Mouse (Mus musculus) stomach, embryonic 14.5 days (tissue): ENCODE measurements around the gene Wrap53. TPM values are rescaled to one million over a fixed set of nuclear protein-coding genes. Genes with fewer than 3 reads are reported as not detected.

ENCODE experiments used
- ATAC-seq: fragments of 200-750 bp; cut with Nextera tagmentation; 2 replicates; pipeline ENCODE4 v1.8.0; 2017; ENCODE audit warnings: low read depth, moderate TSS enrichment; ENCODE audit not compliant: insufficient number of reproducible peaks, insufficient read depth, low FRiP score
- H3K27ac ChIP-seq: fragments of 300-500 bp; sonication (generic); 2 replicates; pipeline ENCODE4 v1.5.1; 2014; ENCODE audit warnings: mild to moderate bottlenecking, low read length, moderate library complexity, mixed read lengths
- H3K27me3 ChIP-seq: fragments of 300-500 bp; sonication (generic); 2 replicates; pipeline ENCODE4 v1.6.1; 2014; ENCODE audit warnings: low read length, control low read depth, mixed read lengths; ENCODE audit not compliant: control insufficient read depth, insufficient read depth
- H3K36me3 ChIP-seq: fragments of 300-500 bp; sonication (generic); 2 replicates; pipeline ENCODE4 v1.6.1; 2014; ENCODE audit warnings: mild to moderate bottlenecking, control low read depth, low read length, moderate library complexity, mixed read lengths; ENCODE audit not compliant: control insufficient read depth, insufficient read depth
- H3K4me1 ChIP-seq: fragments of 300-500 bp; sonication (generic); 2 replicates; pipeline ENCODE4 v1.6.1; 2014; ENCODE audit warnings: low read length, control low read depth, mixed read lengths; ENCODE audit not compliant: control insufficient read depth, insufficient read depth
- H3K4me2 ChIP-seq: fragments of 300-500 bp; sonication (generic); replicated peaks from 2 replicates; pipeline ENCODE4 v1.6.1; 2014; ENCODE audit warnings: low read depth, low read length, control low read depth
- H3K4me3 ChIP-seq: fragments of 300-500 bp; sonication (generic); 2 replicates; pipeline ENCODE4 v1.5.1; 2014; ENCODE audit warnings: low read depth, low read length, control low read depth
- H3K9ac ChIP-seq: fragments of 300-500 bp; sonication (generic); replicated peaks from 2 replicates; pipeline ENCODE4 v1.6.1; 2014; ENCODE audit warnings: low read depth, mild to moderate bottlenecking, control low read depth, low read length, moderate library complexity, mixed read lengths
- H3K9me3 ChIP-seq: fragments of 300-500 bp; sonication (generic); 2 replicates; pipeline ENCODE4 v1.6.1; 2016; ENCODE audit warnings: low read depth, low read length, control low read depth; ENCODE audit not compliant: control insufficient read depth
- WGBS: fragments of 180-500 bp; shearing (Covaris S2); extraction: QIAGEN DNeasy Blood & Tissue Kit; methylation state at CpG from one replicate; pipeline ENCODE4 v1.1.7; 2014; 5-methylcytosine and 5-hydroxymethylcytosine counted together
- polyA plus RNA-seq: library from polyadenylated mRNA; unstranded; fragments of >200 nt; fragmentation: Nextera tagmentation; extraction: Ambion mirVana; gene quantifications from 2 replicates; pipeline ENCODE4 v1.2.1, GENCODE M21; 2014

Wrap53 gene
- polyA plus RNA-seq, 1 experiment from 2014 or later: 22.1 TPM

DNA sequence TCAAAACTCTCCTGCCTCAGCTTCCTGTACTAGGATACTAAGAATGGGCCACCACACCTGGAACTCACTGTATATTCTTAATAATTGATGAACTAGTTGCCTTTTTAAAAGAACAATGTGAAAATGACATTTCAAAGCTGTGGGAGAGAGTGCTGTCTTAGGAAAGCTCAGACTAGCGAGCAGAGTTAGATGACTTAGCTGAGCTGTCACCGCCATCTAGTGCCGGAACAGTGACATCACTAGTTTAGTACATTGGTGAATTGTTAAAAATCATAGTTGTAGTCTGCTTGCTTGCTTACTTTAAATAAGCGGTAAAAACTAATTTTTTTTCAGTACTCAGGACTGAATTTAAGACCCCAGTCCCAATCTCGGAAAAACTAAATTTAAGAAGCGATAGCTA is 66.2 kb downstream of the Wrap53 start:
- Histone ChIP-seq H3K27ac (no peak overlapping the region), H3K27me3 (no peaks in the 10 kb centered on the region), H3K4me2 (no peak overlapping the region), H3K36me3 (no peaks in the 10 kb centered on the region), H3K9me3 (no peaks in the 10 kb centered on the region), H3K4me3 (no peak overlapping the region), H3K4me1 (no peaks in the 10 kb centered on the region), H3K9ac (no peak overlapping the region)
- 13% methylated on average over 6 of the region's 6 CpGs for WGBS
- no peak for ATAC-seq

Other genes starting within 250 kb of the Wrap53 start
- gene Rnf227, start 239.8 kb downstream of the Wrap53 start, polyA plus RNA-seq: 15.3 and 16.3 TPM in 2 replicates
- 85.3 and 87.4 TPM in 2 replicates for gene Chd3, start 210.8 kb downstream of the Wrap53 start, polyA plus RNA-seq
- gene Naa38, start 184.8 kb downstream of the Wrap53 start, polyA plus RNA-seq: 158 and 177 TPM in 2 replicates
- 15.0 and 23.5 TPM in 2 replicates for gene Cyb5d1, start 184.6 kb downstream of the Wrap53 start, polyA plus RNA-seq
- 30.0 and 30.3 TPM in 2 replicates for gene Tmem88, start 182.0 kb downstream of the Wrap53 start, polyA plus RNA-seq
- gene Kdm6b, start 166.6 kb downstream of the Wrap53 start, polyA plus RNA-seq: 30.6 and 34.3 TPM in 2 replicates
- 1.4 and 2.3 TPM in 2 replicates for gene Dnah2, start 31.1 kb downstream of the Wrap53 start, polyA plus RNA-seq
- 5.5 and 5.7 TPM in 2 replicates for gene Efnb3, start 20.1 kb downstream of the Wrap53 start, polyA plus RNA-seq
- 155 and 163 TPM in 2 replicates for gene Trp53, start 104 bp upstream of the Wrap53 start, polyA plus RNA-seq
- 8.8 and 10.0 TPM in 2 replicates for gene Atp1b2, start 25.7 kb upstream of the Wrap53 start, polyA plus RNA-seq
- gene Shbg, start 37.6 kb upstream of the Wrap53 start, polyA plus RNA-seq: not detected in 2 replicates
- 17.5 and 18.7 TPM in 2 replicates for gene Sat2, start 41.8 kb upstream of the Wrap53 start, polyA plus RNA-seq
- 20.9 and 26.0 TPM in 2 replicates for gene Fxr2, start 52.7 kb upstream of the Wrap53 start, polyA plus RNA-seq
- gene Sox15, start 75.1 kb upstream of the Wrap53 start, polyA plus RNA-seq: 4.1 and 4.7 TPM in 2 replicates
- 49.9 and 50.2 TPM in 2 replicates for gene Mpdu1, start 82.4 kb upstream of the Wrap53 start, polyA plus RNA-seq
- gene Cd68, start 85.9 kb upstream of the Wrap53 start, polyA plus RNA-seq: 12.5 and 16.4 TPM in 2 replicates
- gene Eif4a1, start 92.2 kb upstream of the Wrap53 start, polyA plus RNA-seq: 654 and 666 TPM in 2 replicates
- 88.1 and 102 TPM in 2 replicates for gene Senp3, start 101.8 kb upstream of the Wrap53 start, polyA plus RNA-seq
- 0.67 TPM in 1 of 2 replicates, not detected in the other for gene Tnfsf13, start 105.5 kb upstream of the Wrap53 start, polyA plus RNA-seq
- 9.9 and 11.7 TPM in 2 replicates for gene Tnfsf12, start 115.6 kb upstream of the Wrap53 start, polyA plus RNA-seq
- 5.5 TPM in 2 replicates for gene Tnfsfm13, start 115.8 kb upstream of the Wrap53 start, polyA plus RNA-seq
- gene Polr2a, start 178.4 kb upstream of the Wrap53 start, polyA plus RNA-seq: 39.3 and 43.6 TPM in 2 replicates
- gene Slc35g3, start 181.7 kb upstream of the Wrap53 start, polyA plus RNA-seq: not detected in 2 replicates
- 3.9 and 4.0 TPM in 2 replicates for gene Zbtb4, start 185.7 kb upstream of the Wrap53 start, polyA plus RNA-seq
- 6.7 and 7.5 TPM in 2 replicates for gene Chrnb1, start 215.7 kb upstream of the Wrap53 start, polyA plus RNA-seq
- gene Fgf11, start 221.6 kb upstream of the Wrap53 start, polyA plus RNA-seq: 2.1 and 3.6 TPM in 2 replicates
- gene Tmem102, start 225.4 kb upstream of the Wrap53 start, polyA plus RNA-seq: 12.2 and 15.0 TPM in 2 replicates
- not detected in 2 replicates for gene Gm39566, start 235.0 kb upstream of the Wrap53 start, polyA plus RNA-seq
- gene Spem2, start 238.2 kb upstream of the Wrap53 start, polyA plus RNA-seq: not detected in 2 replicates
- gene Spem1, start 241.9 kb upstream of the Wrap53 start, polyA plus RNA-seq: 0.41 TPM in 1 of 2 replicates, not detected in the other